Mouse (Mus musculus) olfactory bulb, adult 2 months (tissue): ENCODE measurements around the gene Sfrp2.

Experiments
- CTCF ChIP-seq: fragments of 200-500 bp; IDR thresholded peaks from 2 replicates; pipeline ENCODE4 v1.5.1; 2012; ENCODE audit warnings: low read depth, mild to moderate bottlenecking, low read length, moderate library complexity; ENCODE audit not compliant: insufficient read depth
- POLR2A ChIP-seq: fragments of 200-500 bp; IDR thresholded peaks from 2 replicates; pipeline ENCODE4 v1.6.1; 2012; ENCODE audit warnings: mild to moderate bottlenecking, low read depth, low read length, moderate library complexity; ENCODE audit not compliant: insufficient read depth

DNA sequence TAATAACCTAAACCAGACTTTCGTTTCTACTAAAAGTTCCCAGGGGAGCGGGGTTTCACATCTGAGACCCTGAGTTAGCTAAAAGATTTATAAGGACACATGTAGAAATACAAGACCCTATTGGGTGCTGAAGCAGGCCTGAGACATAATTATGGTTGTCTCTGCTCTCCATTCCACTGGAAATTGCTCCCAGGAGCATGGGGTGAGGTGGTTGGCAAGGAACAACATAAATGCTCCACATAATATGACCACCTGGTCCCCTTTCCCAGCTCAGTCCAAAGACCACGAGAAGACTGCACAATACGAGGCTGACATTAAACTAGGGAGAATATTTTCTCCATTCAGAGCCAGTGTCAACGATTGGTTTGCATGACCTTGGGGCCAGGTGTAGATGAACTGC lies 18.2 kb upstream of the Sfrp2 start:
- no peak for TF ChIP-seq POLR2A
- no peak for TF ChIP-seq CTCF
